Mouse (Mus musculus) frontal cortex, postnatal 14 days (tissue): Measurements from ENCODE around the gene 2010111I01Rik.
A peak's percentile ranks its signal among the peaks of the same experiment; 100 is the strongest.

Experiments used
- DNase-seq, 2 experiments: peaks; one replicate each; pipeline ENCODE4 v3.0.0; 2022; ENCODE audit warnings: low spot score in 2 of 2

The 2010111I01Rik gene

DNA sequence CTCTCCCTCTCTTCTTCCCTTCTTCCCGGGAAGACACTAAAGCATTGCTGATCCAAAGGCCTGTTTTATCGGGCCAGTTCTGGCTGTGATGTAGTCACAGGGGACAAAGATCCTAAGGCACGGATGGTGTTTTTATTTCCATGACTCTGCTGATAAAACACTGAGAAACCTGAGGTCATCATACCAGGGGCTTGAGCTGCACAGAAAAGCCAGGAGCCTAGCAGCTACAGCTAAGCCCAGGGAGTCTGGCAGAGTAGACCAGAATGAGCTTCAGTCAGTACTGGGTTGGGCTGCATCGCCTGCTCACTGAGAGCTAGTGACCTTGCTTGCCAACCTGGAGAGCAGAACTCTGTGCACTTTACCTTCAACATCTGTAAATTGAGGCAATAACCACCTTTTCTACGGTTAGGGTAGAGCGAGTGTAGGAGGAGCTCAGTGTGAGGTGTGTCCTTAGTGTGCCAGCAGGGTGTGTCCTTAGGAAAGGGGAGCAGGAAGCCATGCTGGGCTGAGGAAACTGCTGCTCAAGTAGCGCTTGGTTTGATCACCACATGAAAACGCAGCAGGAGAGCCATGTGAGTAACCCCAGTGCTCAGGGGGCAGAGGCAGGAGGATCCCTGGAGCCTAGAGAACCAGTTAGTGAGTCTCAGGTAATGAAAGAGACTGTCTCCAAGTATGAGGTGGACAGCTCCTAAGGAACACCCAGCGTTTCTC lies 186.5 kb downstream of the 2010111I01Rik start:
- DNase-seq: no peak

DNA sequence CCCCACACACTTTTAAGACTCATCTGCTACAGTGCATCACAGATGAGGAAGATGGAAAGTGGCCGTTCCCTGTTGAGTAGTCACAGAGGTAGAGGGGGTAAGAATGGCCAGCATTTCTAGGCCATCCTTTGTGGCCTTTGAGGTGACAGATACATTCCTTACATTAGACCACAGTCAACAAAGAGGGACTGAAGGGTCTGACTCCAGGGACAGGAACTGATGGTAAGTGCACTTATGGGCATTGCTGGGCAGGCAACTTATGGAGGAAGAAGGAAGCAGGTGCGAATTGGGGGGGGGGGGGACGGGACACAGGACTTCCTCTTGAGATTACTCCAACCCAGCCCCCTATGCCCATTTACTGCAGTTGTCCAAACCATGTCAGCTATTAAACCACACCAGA lies 187.8 kb downstream of the 2010111I01Rik start:
- no peak for DNase-seq

DNA sequence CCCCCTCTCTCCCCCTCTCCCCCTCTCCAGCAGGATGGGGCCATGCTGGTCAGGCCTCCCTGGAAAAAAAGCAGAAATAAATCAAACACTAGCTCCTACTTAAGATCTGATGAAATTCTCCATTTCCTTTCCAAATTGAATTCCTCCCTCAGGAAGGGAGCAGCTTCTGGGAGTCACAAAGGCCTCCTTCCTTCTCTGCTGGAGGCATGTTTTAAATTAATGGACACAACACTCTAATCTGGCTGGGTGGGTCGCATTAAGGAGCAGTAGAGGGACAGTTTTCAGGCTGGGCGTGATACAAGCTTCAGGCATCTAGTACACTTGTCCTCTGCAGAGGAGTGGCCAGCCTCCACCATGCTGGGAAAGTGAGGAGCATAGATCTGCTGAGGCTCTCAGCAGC lies 188.7 kb downstream of the 2010111I01Rik start:
- DNase-seq: no peak

DNA sequence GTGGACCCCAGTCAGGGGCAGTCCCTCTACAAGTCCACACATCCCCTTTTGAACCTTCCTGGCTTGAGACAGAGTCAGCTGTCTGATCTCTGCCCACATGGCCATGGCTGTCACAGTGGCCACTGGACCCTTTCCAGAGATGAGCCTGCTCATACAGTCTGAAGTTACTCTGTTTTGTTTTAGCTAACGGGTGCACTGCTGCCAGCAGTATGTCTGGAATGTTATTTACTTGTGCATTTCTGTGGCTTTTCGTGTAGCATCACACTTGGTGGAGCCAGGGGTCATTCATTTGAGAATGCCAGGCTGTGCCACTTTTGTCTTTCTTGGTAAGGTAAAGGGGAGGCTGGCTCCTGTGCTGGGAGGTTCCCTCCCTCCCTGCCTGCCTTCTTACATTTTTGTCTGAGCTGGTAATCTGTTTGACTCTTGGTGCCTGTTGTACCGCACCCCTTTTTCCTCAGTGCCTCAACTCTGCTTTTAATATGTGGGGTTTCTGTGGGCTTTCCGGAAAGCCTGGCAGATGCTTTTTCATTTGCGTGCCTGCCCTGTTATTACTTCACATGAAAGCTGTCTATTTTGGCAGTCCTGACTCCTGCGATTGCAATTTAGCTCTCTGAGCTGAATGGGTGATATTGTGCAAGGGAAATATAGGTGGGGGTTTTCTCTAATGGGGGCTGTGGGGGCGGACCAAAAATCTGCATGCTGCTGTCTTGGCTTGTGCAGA lies 190.3 kb downstream of the 2010111I01Rik start:
- no peak for DNase-seq

DNA sequence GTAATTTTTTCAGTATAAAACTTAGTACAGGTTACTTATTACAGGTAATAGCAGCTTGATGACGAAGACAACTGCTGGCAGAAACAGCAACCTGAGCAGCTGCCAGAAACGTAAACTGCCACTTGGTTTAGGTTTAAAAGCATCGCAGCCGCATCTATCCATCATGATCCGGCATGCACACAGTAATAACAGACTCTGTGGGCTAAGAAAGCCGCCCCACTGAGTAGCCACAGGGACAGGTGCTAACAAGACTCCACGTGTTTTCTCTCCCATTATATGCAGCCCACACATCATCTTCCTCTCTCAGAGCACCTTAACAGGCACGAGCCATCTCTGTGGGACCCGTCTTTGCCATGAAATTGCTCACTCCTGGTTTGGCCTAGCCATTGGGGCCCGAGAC lies 191.6 kb downstream of the 2010111I01Rik start:
- DNase-seq: no peak

DNA sequence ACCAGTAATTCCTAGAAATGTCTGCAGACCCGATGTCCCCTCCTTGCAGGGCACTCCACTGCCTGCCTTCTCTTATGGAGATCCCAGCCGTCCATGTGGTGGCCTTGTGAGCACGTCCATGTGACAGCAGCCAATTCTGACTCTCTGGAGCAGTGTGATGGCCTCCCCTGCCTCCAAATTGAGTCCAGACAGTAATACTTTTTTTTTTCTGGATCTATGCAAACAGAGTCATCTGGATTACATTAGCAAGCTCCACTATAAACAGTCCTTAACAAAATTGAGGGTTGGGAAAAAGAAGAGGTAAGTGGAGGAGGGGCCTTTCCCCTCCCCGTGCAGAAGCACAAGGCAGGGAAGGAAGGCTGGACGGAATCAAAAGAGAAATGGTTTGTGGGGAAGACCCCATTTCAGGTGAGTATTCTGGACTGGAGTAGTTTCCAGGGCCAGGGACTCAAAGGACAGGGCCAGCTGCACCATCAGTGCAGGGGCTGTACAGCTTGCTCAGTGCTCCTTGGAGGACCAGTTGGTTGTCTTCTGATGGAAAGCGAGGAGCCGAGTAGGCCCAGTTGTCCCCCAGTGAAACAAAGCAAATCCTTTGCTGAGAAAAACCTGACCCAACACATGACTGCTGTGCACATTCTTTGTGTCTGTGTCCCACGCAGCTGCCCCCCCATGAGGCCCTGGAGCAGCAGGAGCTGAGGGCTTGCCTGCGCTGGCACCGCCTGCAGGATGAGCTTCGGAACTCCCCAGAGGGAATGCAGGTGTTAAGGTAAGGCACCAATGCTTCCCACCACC lies 205.8 kb downstream of the 2010111I01Rik start:
- DNase-seq: no peak

DNA sequence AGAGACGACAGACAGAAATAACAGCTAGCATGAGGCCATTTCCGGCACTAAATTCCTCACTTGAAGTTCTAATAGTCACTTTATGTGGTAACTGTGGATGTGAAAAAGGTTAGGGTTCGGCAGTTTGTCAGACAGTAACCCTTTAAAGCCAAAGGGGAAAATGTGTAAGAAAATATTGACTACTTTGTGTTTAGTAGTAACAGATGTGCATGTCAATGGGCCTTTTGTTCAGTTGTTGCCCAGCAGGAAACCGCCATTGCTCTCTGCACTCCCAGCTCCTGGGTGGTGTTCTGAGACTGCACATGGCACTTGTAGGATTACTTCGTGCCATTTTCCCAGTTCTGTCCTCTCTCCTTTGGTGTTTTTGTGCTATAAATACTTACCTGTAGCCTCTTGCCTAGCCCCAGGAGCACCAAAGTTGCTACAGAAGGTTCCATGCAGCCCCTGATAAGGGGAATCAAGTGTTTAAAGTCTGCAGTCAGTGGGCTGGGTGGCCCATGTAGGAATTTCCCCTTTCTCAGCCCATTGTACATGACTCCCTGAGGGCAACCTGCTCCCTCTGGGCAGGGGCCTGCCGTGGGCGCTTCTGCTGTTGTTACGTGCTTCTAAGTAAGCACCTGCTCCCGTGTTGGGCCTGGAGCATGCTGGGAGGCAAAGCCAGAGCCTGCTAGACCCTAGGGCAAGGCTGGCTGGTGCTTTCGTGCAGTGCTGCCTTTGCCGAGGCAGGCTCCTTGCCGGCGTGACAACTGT lies 206.8 kb downstream of the 2010111I01Rik start:
- DNase-seq: no peak

DNA sequence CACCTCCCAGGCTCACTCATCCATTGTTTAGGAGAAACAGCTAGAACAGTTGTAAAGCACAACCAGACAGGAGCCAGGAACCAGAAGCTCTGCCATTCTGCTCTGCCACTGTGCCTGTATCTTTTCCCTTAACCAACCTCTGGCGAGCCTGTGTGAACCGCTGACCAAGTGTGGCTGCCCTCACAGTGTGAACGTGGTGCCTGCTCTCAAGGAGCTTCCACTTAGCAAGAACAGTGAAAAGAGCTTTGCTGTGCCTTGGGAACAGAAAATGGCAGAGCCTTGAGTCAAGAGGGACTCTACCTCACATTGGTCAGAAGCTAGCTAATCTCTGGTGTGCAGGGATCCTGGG lies 207.4 kb downstream of the 2010111I01Rik start:
- DNase-seq: no peak

DNA sequence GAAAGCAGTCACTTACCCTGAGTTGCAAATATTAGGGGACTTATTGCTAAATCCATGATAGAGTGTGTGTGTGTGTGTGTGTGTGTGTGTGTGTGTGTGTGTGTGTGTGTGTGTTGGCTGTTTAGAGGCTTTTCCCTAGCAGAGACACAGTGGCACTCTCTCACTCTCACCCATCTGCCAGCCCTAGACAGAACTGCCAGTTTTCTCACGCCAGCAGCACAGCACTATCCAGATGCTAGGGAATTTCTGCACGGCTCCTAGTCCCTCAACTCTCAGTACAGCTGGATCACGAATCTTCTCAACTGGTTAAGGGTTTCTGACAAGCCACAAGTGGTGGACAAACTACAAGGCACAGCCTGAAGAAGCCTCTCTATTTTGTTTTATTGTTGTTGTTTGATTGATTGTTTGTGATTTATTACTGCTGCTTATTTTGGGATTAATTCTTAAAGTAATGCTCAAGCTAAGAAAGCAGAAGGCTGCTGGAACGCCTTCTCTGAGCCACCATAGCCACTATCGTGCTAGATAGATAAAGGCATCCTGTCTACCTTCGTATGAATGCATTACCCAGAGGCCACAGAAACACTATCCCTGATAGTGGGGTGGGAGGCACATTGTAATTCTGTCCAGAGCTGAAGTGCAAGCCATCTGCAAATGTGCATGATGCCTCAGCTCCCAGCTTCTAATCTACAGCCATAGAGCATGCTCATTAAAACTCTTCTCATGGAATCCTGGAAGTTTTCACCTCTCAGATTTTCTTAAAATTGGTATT lies 209.7 kb downstream of the 2010111I01Rik start:
- DNase-seq: no peak

DNA sequence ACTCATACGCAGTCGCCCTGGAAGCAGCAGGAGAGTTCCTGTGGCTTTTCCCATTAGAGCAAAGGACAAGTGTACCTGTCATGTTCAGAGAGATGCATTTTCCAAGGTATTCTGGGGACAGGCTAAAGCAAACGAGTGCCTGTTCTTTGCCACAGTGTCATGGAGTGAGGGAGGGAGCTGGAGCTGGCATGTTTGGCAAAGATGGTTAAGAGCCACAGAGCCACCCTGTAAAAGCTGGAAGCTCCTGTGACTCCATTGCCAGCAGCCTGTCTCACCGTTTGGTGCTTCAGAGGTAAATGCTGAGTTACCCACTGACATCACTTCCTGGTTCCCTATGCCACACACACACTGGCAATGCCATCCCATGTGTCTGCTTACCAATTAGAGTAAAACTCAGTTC lies 211.4 kb downstream of the 2010111I01Rik start:
- DNase-seq: no peak

DNA sequence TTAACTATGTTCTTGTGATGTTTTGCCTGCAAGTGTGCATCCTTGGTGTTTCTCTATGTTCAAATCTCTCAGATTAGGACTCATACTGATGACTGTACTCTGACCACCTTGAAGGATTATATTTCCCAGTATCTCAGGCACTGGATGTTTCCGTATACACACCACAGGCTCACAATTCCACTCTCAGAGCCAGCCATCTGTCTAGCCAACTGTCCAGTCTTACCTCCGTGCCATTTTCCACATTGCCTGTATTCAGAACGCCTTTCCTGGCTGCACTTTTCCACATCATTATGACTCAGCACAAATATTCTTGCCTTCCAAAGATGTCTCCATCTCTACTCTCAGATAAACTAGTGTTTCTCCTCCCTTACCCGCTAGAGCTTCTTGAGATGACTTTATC lies 212.5 kb downstream of the 2010111I01Rik start:
- no peak for DNase-seq

DNA sequence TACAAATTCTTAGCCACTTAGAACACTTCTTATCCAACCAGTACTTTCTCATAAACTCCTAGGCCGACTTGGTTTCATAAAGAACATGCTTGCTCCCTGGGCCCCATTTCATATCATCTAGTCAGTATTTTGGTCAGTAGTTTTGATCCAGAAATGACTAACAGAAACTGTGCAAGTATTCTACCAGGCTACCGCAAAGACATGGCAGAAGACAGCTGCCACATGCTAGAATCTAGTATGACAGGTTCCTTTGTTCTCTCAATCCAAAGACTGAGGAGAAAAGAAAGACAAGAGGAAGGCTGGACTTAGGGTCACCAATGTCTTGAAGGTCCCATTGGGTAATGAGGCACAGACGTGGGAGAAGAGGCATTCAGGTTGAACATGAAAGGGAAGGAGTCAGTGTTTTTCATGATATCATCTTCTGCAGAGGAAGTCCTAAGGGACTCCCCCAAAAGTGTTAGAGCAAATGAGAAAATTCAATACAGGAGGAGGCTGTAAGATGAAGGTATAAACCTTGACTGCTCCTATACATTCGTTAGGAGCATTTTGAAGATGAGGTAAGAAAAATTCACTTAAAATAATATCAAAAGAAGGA lies 216.0 kb downstream of the 2010111I01Rik start:
- no peak for DNase-seq

DNA sequence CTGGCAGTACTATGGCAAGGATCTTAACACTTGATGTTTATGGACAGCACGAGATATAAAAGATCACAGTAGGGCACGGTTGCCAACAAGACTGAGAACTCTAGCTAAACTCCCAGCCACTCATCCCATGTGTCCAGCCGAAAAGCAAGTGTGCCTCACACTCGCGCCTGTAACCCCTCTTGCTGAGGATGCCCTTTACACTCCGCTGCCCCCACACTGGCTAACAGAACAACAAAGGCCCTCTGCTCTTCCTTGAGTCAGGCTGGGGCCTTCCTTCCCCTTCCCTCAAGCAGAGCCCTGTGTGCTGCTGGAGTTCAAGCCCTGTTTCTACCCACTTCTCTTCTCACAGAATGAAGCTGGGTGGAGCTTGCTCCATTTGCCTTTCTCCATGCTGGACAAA lies 220.3 kb downstream of the 2010111I01Rik start:
- DNase-seq: no peak

DNA sequence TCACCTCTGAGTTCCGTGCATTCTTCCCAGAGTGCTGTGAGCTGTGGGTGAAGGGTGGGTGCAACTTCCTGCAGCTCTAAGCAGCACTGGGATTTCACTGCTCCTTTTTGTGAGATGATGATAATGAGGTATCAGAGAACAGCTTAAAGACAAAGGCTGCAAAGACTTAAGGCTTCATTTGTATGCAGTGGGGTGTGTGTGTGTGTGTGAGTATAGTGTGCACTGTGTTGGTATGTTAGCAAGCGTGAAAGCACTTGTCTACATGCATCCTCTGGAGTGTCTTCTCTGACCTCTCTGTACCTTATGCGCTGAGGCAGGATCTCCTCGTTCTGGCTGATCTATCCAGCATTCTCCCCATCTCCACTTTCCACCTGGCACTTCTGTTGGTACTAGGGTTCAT lies 221.5 kb downstream of the 2010111I01Rik start:
- DNase-seq: no peak

DNA sequence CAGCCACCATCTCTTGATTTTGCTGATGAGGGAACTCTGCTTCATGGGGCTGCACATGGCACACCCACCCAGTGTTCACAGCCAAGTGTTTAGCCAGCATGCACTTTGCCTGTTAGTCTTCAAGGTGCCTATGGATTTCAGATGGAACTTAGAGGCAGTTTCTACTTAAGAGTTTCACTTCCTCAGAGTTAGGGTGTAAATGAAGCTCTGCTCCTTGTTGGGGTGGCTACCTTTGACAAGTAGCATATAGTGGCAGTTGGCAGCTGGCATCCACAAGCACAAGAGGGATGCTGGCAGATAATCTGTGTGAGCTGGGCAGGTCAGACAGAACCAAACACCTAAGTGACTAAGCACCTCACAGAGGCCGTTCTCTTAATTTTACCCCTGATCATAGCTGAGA lies 221.9 kb downstream of the 2010111I01Rik start:
- no peak for DNase-seq

DNA sequence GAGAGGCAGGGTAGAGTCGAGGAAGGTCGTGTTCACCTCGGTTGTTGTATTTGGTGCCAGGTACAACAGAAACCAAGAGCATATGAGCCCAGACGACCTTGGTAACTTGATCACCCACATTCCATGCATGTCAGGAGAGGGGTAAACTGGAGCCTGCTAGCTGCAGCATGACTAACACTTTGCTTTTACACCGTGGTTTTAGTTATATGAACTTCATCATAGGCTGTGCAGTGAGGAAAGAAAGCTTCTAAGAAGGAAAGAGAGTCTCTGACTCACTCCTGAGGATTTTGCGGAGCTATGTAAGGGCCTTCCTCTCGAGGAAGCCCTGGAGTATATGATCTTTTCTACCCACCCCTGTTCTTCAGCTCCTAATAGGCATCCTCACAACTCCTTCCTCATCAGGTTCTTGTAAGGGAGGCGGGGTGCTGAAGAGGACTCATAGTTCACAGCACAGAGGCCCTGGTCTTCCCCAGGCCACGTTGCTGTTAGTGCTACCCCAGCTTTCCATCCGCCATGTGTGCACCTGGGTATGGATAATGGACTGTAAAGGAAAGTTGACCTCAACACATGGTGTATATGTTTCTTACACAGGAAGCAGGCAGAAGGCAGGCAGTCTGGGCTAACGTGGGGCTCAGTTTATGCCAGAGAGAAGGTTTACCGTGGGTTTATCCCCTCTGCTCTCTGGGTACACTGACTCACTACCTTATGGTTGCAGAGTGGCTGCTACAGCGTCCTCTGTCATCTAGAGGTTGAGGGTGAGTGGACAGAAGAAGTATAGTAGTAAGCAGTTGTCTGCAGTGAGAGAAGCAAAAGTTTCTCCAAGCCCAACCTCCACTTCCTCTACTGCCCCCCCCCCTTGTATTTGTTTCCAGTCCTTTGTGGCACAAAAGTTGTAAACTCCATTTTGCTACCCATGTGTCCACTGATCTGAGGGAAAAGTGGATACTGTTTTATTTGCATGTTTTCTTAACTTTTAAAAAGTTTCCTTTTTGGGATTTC lies 222.8 kb downstream of the 2010111I01Rik start:
- no peak for DNase-seq

DNA sequence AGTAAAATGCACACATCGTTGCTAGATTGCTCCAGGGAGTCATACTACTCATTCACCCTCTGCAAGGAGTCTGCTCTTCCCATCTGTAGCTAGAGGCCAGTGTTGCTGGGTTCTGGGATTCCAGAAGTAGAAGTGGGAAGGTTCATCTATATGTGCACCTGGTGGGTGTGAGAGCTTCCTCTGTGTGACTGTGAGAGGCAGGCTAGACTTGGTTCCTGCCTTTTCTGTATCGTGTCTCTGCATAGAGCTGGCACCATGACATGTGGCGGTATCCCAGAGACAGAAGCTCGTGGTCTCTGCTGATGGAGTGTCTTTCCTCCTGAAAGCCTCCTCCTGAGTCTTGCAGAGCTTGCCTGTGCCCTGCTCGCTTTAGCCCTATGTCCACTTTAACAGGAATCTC lies 223.6 kb downstream of the 2010111I01Rik start:
- peak in 1 of 2 experiments; percentile 30 for DNase-seq

DNA sequence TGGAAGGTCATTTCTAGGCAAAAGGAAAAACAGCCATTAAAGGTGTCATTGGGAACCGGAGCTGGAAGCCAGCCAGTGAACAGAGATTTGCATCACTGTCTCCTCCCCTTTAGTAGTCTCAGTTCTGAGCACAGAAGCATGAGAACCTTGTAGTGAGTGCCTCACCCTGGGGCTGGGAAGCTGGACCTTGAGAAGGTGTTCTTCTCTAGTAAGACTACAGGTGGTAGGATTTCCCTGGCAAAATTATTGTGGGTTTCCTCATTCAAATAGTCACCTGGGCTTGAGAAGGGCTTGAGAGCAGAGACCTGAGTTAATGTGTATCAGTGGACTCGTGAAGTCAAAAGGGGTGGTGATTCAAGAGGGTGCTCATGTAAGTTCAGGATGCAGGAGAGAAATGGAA lies 224.1 kb downstream of the 2010111I01Rik start:
- no peak for DNase-seq

DNA sequence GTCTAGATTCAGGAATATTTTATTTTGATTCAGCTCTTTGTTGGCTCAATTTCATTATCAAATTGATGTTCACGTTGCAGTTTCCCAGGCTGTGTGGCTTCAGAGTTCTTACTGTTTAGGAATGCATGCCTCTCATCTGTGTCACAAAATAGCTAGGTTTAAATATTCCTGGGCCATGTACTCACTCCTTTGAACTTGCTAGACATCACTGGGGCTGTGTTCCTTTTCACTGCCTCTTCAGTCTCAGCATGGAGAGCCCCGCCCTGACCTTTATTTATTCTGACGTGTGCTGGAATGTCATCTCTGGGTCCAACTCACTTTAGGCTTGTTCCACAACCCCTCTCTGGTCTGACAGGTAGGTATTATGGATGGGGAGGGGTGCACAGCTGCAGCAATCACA lies 228.7 kb downstream of the 2010111I01Rik start:
- DNase-seq: no peak

DNA sequence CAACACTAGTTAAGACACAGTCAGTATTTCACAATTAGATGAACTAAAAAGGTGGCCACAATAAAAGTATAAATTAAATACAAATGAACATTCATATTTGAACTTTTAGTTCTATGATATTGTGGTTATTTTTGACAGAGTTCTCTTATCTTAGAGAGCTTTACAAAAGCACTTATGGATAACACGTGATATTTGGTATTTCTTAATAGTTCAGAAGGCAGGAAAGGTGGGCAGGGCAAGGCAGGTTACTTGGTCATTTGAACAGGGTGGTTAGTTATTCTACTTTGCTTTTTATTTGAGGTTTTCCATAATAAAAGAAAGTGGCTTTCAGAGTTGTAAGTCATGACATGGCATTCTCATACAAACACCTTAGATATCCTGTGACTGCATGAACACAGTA lies 233.3 kb downstream of the 2010111I01Rik start:
- no peak for DNase-seq
